Mouse (Mus musculus) CH12.LX (cell line): ENCODE measurements around the gene Mptx2. TPM values are rescaled to one million over a fixed set of nuclear protein-coding genes. Genes with fewer than 3 reads are reported as not detected.
"Not testable (repeated sequence)": the region's sequence is repeated elsewhere in the genome, so short reads cannot be mapped to it uniquely, and the experiment has no call there.

Experiments
- DNase-seq: peaks from one replicate; pipeline ENCODE4 v3.0.0-alpha.2; 2013; ENCODE audit errors: extremely low read depth
- H3K27ac ChIP-seq: 2 replicates; pipeline ENCODE4 v1.5.1; 2012; ENCODE audit warnings: low read depth, mild to moderate bottlenecking, control low read depth, moderate library complexity; ENCODE audit not compliant: insufficient read depth
- H3K27me3 ChIP-seq: replicated peaks from 2 replicates; pipeline ENCODE3; 2012; ENCODE audit warnings: inconsistent platforms
- H3K36me3 ChIP-seq, 2 experiments: replicated peaks in 1 of 2; 2 replicates each; pipeline versions ENCODE3 to v1.6.1; 2012; ENCODE audit warnings: inconsistent platforms in 1 of 2, low read length in 1 of 2, mild to moderate bottlenecking in 1 of 2, mixed read lengths in 1 of 2, moderate library complexity in 1 of 2; ENCODE audit not compliant: control insufficient read depth in 1 of 2, insufficient read depth in 1 of 2
- H3K4me1 ChIP-seq, 2 experiments: 2 replicates each; pipeline ENCODE4 v1.6.1; 2012; ENCODE audit warnings: inconsistent platforms in 1 of 2, moderate library complexity in 1 of 2; ENCODE audit not compliant: insufficient read depth in 2 of 2, control insufficient read depth in 1 of 2
- H3K4me2 ChIP-seq: 2 replicates; pipeline ENCODE4 v1.6.1; 2012; ENCODE audit warnings: low read depth, mild to moderate bottlenecking, control low read depth; ENCODE audit not compliant: poor library complexity, insufficient read depth, severe bottlenecking
- H3K4me3 ChIP-seq, 3 experiments: fragments of 150-350 bp in 1 of 3; sonication (generic) in 1 of 3; replicated peaks in 1 of 3; 2 replicates each; pipeline versions ENCODE3 to v1.5.1; 2011 to 2012; ENCODE audit warnings: low read depth in 2 of 3, low read length in 2 of 3, mild to moderate bottlenecking in 2 of 3, moderate library complexity in 2 of 3, control low read depth in 1 of 3, improper control_type of control experiment in 1 of 3, inconsistent platforms in 1 of 3, mixed read lengths in 1 of 3; ENCODE audit not compliant: poor library complexity in 1 of 3
- H3K79me2 ChIP-seq: replicated peaks from 2 replicates; pipeline ENCODE4 v1.6.1; 2012; ENCODE audit warnings: mild to moderate bottlenecking, moderate library complexity; ENCODE audit not compliant: control insufficient read depth, poor library complexity, insufficient read depth, severe bottlenecking; ENCODE audit errors: extremely low read depth
- H3K9ac ChIP-seq: 2 replicates; pipeline ENCODE4 v1.6.1; 2012; ENCODE audit warnings: low read depth, mild to moderate bottlenecking, control low read depth, moderate library complexity; ENCODE audit not compliant: insufficient read depth
- H3K9me3 ChIP-seq: replicated peaks from 2 replicates; pipeline ENCODE3; 2012; ENCODE audit warnings: low read length, inconsistent platforms, mixed read lengths
- CHD1 ChIP-seq: IDR thresholded peaks from 2 replicates; pipeline ENCODE4 v1.6.1; 2012; ENCODE audit warnings: low read depth, low read length, improper control_type of control experiment, inconsistent platforms
- CTCF ChIP-seq, 2 experiments: IDR thresholded peaks in 1 of 2; conservative IDR thresholded peaks in 1 of 2; 2 replicates each; pipeline ENCODE4 v1.5.1; 2011 to 2012; ENCODE audit warnings: low read depth in 2 of 2, low read length in 2 of 2, improper control_type of control experiment in 1 of 2, inconsistent platforms in 1 of 2, mild to moderate bottlenecking in 1 of 2, moderate library complexity in 1 of 2
- E2F4 ChIP-seq: IDR thresholded peaks from 2 replicates; pipeline ENCODE4 v1.6.1; 2011; ENCODE audit warnings: low read depth, low read length, improper control_type of control experiment; ENCODE audit not compliant: insufficient replicate concordance
- EP300 ChIP-seq: IDR thresholded peaks from 2 replicates; pipeline ENCODE4 v1.6.1; 2011; ENCODE audit warnings: low read length, improper control_type of control experiment
- GABPA ChIP-seq: IDR thresholded peaks from 2 replicates; pipeline ENCODE4 v1.6.1; 2012; ENCODE audit warnings: low read depth, low read length, improper control_type of control experiment, inconsistent platforms; ENCODE audit not compliant: insufficient replicate concordance
- JUN ChIP-seq: IDR thresholded peaks from 2 replicates; pipeline ENCODE4 v1.6.1; 2011; ENCODE audit warnings: low read depth, mild to moderate bottlenecking, low read length, improper control_type of control experiment, moderate library complexity; ENCODE audit not compliant: insufficient read depth
- JUND ChIP-seq: conservative IDR thresholded peaks from 2 replicates; pipeline ENCODE4 v1.6.1; 2011; ENCODE audit warnings: low read depth, low read length, improper control_type of control experiment
- MAFK ChIP-seq: IDR thresholded peaks from 2 replicates; pipeline ENCODE4 v1.6.1; 2011; ENCODE audit warnings: low read length, improper control_type of control experiment; ENCODE audit not compliant: insufficient replicate concordance
- MAZ ChIP-seq: IDR thresholded peaks from 2 replicates; pipeline ENCODE4 v1.6.1; 2012; ENCODE audit warnings: low read depth, mild to moderate bottlenecking, inconsistent platforms, low read length, improper control_type of control experiment, moderate library complexity
- MEF2A ChIP-seq: IDR thresholded peaks from 2 replicates; pipeline ENCODE4 v1.6.1; 2014; ENCODE audit warnings: low read depth, mild to moderate bottlenecking, inconsistent platforms, low read length, improper control_type of control experiment, borderline replicate concordance
- MYC ChIP-seq: IDR thresholded peaks from 2 replicates; pipeline ENCODE4 v1.6.1; 2011; ENCODE audit warnings: low read depth, mild to moderate bottlenecking, improper control_type of control experiment, low read length
- POLR2A ChIP-seq: IDR thresholded peaks from 2 replicates; pipeline ENCODE4 v1.6.1; 2011; ENCODE audit warnings: low read depth, mild to moderate bottlenecking, improper control_type of control experiment, low read length
- SMC3 ChIP-seq: IDR thresholded peaks from 2 replicates; pipeline ENCODE4 v1.6.1; 2011; ENCODE audit warnings: low read depth, low read length, improper control_type of control experiment
- TCF12 ChIP-seq: IDR thresholded peaks from 2 replicates; pipeline ENCODE4 v1.6.1; 2014; ENCODE audit warnings: low read depth, mild to moderate bottlenecking, inconsistent platforms, low read length, improper control_type of control experiment
- USF1 ChIP-seq: IDR thresholded peaks from 2 replicates; pipeline ENCODE4 v1.6.1; 2014; ENCODE audit warnings: low read depth, mild to moderate bottlenecking, inconsistent platforms, low read length, improper control_type of control experiment
- USF2 ChIP-seq: conservative IDR thresholded peaks from 2 replicates; pipeline ENCODE4 v1.6.1; 2011; ENCODE audit warnings: low read depth, low read length, improper control_type of control experiment
- ZC3H11A ChIP-seq: IDR thresholded peaks from 2 replicates; pipeline ENCODE4 v1.6.1; 2012; ENCODE audit warnings: low read depth, mild to moderate bottlenecking, inconsistent platforms, low read length, improper control_type of control experiment
- ZMIZ1 ChIP-seq: IDR thresholded peaks from 2 replicates; pipeline ENCODE4 v1.6.1; 2012; ENCODE audit warnings: low read depth, mild to moderate bottlenecking, inconsistent platforms, low read length, improper control_type of control experiment
- ZNF384 ChIP-seq: IDR thresholded peaks from 2 replicates; pipeline ENCODE4 v1.6.1; 2012; ENCODE audit warnings: low read depth, low read length, improper control_type of control experiment, inconsistent platforms
- dilution Hi-C: fragments of 300-500 bp; cut with MboI; formaldehyde crosslinking; loops from 2 replicates; pipeline ENCODE4 v1.14.3; 2020; ENCODE audit warnings: low sequenced_read_pairs; ENCODE audit not compliant: extremely low pct_unique_long_range_greater_than_20kb, extremely low pct_ligation_motif_present
- in situ Hi-C: fragments of 300-500 bp; cut with MboI; formaldehyde crosslinking; loops from 3 replicates; pipeline ENCODE4 v1.14.3; 2019; ENCODE audit warnings: low sequenced_read_pairs, low pct_ligation_motif_present, low pct_unique_long_range_greater_than_20kb, mixed read lengths
- polyA plus RNA-seq: library from polyadenylated mRNA; unstranded; fragments of >175 nt; gene quantifications from 2 replicates; pipeline ENCODE4 v1.2.1, GENCODE M21; 2012; ENCODE audit warnings: low read depth; ENCODE audit not compliant: insufficient read length
- total RNA-seq, 2 experiments: library from RNA; depleted of rRNA; stranded (reverse); fragments of 300-350 nt in 1 of 2; fragments of >200 nt in 1 of 2; gene quantifications; 2 replicates each; pipeline ENCODE4 v1.2.3; 2012 to 2014

Mptx2 gene
- total and polyA plus RNA-seq, 3 experiments: not detected

GRCm38 (mm10) chr1:173317925-173318477 is 40.4 kb upstream of the Mptx2 start:
- Histone ChIP-seq H3K9me3 (no peaks in the 10 kb centered on the region), H3K9ac (no peak overlapping the region), H3K4me3 (no peak overlapping the region), H3K4me2 (no peak overlapping the region), H3K79me2 (no peaks in the 10 kb centered on the region), H3K27ac (no peak overlapping the region), H3K27me3 (no peaks in the 10 kb centered on the region), H3K4me1 (0 out of 4 replicates have a peak, but pooled peaks cover 0 to 3% of the 10 kb centered on the region in 2 experiments), H3K36me3 (no peaks in the 10 kb centered on the region)
- no peak for DNase-seq
- dilution Hi-C loops (no loop called here), in situ Hi-C loops (no loop called here)
- no peak for TF ChIP-seq GABPA
- TF ChIP-seq MEF2A: no peak
- TF ChIP-seq JUND: no peak
- TF ChIP-seq EP300: no peak
- TF ChIP-seq MAZ: no peak
- TF ChIP-seq POLR2A: no peak
- no peak for TF ChIP-seq CHD1
- no peak for TF ChIP-seq E2F4
- no peak for TF ChIP-seq SMC3
- TF ChIP-seq USF1: no peak
- no peak for TF ChIP-seq CTCF (conservative IDR thresholded peaks at IDR 0.05 in 1 of 2, IDR thresholded peaks at IDR 0.05 in 1 of 2; ENCODE audit: low read depth in 2 of 2, low read length in 2 of 2)
- no peak for TF ChIP-seq USF2
- no peak for TF ChIP-seq ZC3H11A
- no peak for TF ChIP-seq MAFK
- no peak for TF ChIP-seq MYC
- no peak for TF ChIP-seq TCF12
- TF ChIP-seq ZNF384: no peak
- TF ChIP-seq JUN: no peak

GRCm38 (mm10) chr1:173315725-173316124 is 38.1 kb upstream of the Mptx2 start:
- DNase-seq: no peak
- in situ Hi-C loops: no loop called here

GRCm38 (mm10) chr1:173313535-173314050 is 36.0 kb upstream of the Mptx2 start:
- H3K79me2 ChIP-seq, H3K4me1 ChIP-seq, DNase-seq, H3K27me3 ChIP-seq, dilution Hi-C loops, H3K9ac ChIP-seq, H3K4me3 ChIP-seq, in situ Hi-C loops, H3K27ac ChIP-seq, H3K9me3 ChIP-seq, H3K36me3 ChIP-seq: not testable (repeated sequence)
- peak overlapping the region; percentile 61; the same call in 1 of the 2 replicates for H3K4me2 ChIP-seq

More at GRCm38 (mm10) chr1:173315725-173316124, 38.1 kb upstream of the Mptx2 start:
- H3K79me2 ChIP-seq: no peaks in the 10 kb centered on the region
- H3K9ac ChIP-seq: no peak overlapping the region
- TF ChIP-seq ZMIZ1: no peak
- no peak overlapping the region for H3K4me2 ChIP-seq
- dilution Hi-C loops: no loop called here
- no peaks in the 10 kb centered on the region for H3K27me3 ChIP-seq
- no peaks in the 10 kb centered on the region for H3K4me1 ChIP-seq
- H3K4me3 ChIP-seq: no peak overlapping the region
- no peaks in the 10 kb centered on the region for H3K36me3 ChIP-seq
- no peak overlapping the region for H3K27ac ChIP-seq
- H3K9me3 ChIP-seq: no peaks in the 10 kb centered on the region

GRCm38 (mm10) chr1:173302795-173303194 is 25.2 kb upstream of the Mptx2 start:
- H3K79me2 ChIP-seq, H3K4me3 ChIP-seq, H3K36me3 ChIP-seq, H3K9me3 ChIP-seq, H3K27me3 ChIP-seq, in situ Hi-C loops, H3K9ac ChIP-seq, DNase-seq, dilution Hi-C loops, H3K27ac ChIP-seq, H3K4me2 ChIP-seq: not testable (repeated sequence)
- H3K4me1 ChIP-seq: peaks cover 0 to 17% of the 10 kb centered on the region in 2 experiments; a peak in 2 of 4 replicates
